Mouse (Mus musculus): ENCODE measurements around the gene Gm38392. TPM values are rescaled to one million over a fixed set of nuclear protein-coding genes. Genes with fewer than 3 reads are reported as not detected.

The Gm38392 gene
- polyA plus RNA-seq, 1 experiment from 2014 or later, result not detected

GRCm38 (mm10) chr3:88255950-88256349 lies 31.1 kb downstream of the Gm38392 start:
- peaks cover 33% of the 10 kb centered on the region for H3K27me3 ChIP-seq (ENCODE audit: insufficient read depth, low read length)
- H3K9me3 ChIP-seq (ENCODE audit: low read depth, low read length), result no peaks in the 10 kb centered on the region
- WGBS, result 38% methylated on average over 6 of the region's 6 CpGs
- ATAC-seq (ENCODE audit: insufficient read depth), result peak; percentile 93
- no peak overlapping the region for H3K9ac ChIP-seq
- peak; percentile 80 for DNase-seq
- no peak overlapping the region for H3K27ac ChIP-seq (ENCODE audit: low read depth)
- no peaks in the 10 kb centered on the region for H3K36me3 ChIP-seq (ENCODE audit: insufficient read depth)
- TF ChIP-seq CTCF (IDR thresholded peaks at IDR 0.05; ENCODE audit: low read depth), result no peak
- H3K4me3 ChIP-seq (ENCODE audit: low read depth, low read length), result no peak overlapping the region
- H3K4me1 ChIP-seq (ENCODE audit: insufficient read depth), result no peaks in the 10 kb centered on the region
- no peak overlapping the region for H3K4me2 ChIP-seq

- WGBS, result 2% methylated on average over 34 of the region's 34 CpGs
- peak within 1 kb of the TSS; percentile 39 for H3K4me3 ChIP-seq (ENCODE audit: low read depth, low read length)
- no peaks in the 10 kb centered on the region for H3K4me1 ChIP-seq (ENCODE audit: insufficient read depth)
- no peak for TF ChIP-seq CTCF (IDR thresholded peaks at IDR 0.05; ENCODE audit: low read depth)
- no peaks in the 10 kb centered on the region for H3K36me3 ChIP-seq (ENCODE audit: insufficient read depth)
- DNase-seq, result peak; percentile 34
- peaks cover 33% of the 10 kb centered on the region for H3K27me3 ChIP-seq (ENCODE audit: insufficient read depth, low read length)
- no peaks in the 10 kb centered on the region for H3K9me3 ChIP-seq (ENCODE audit: low read depth, low read length)
- peak within 1 kb of the TSS; percentile 66 for H3K4me2 ChIP-seq
- ATAC-seq (ENCODE audit: insufficient read depth), result no peak
- H3K27ac ChIP-seq (ENCODE audit: low read depth), result no peak within 1 kb of the TSS
- H3K9ac ChIP-seq, result peak within 1 kb of the TSS; percentile 40
Measured at GRCm38 (mm10) chr3:88254268-88254926, 32.6 kb downstream of the Gm38392 start, which contains the start of gene Rhbg. Gene Rhbg (minus strand): TSS chr3:88254709.

GRCm38 (mm10) chr3:88252739-88253138 lies 34.3 kb downstream of the Gm38392 start:
- Histone ChIP-seq H3K27ac (ENCODE audit: low read depth) (no peak overlapping the region), H3K4me2 (no peak overlapping the region), H3K4me3 (ENCODE audit: low read depth, low read length) (no peak overlapping the region), H3K4me1 (ENCODE audit: insufficient read depth) (no peaks in the 10 kb centered on the region), H3K27me3 (ENCODE audit: insufficient read depth, low read length) (peaks cover 33% of the 10 kb centered on the region), H3K36me3 (ENCODE audit: insufficient read depth) (no peaks in the 10 kb centered on the region), H3K9ac (no peak overlapping the region), H3K9me3 (ENCODE audit: low read depth, low read length) (no peaks in the 10 kb centered on the region)
- 61% methylated on average over 6 of the region's 6 CpGs for WGBS
- no peak for DNase-seq
- no peak for TF ChIP-seq CTCF (IDR thresholded peaks at IDR 0.05; ENCODE audit: low read depth)
- ATAC-seq (ENCODE audit: insufficient read depth), result no peak

GRCm38 (mm10) chr3:88248406-88248805 lies 38.6 kb downstream of the Gm38392 start:
- 79% methylated on average over 11 of the region's 11 CpGs for WGBS
- no peak for TF ChIP-seq CTCF (IDR thresholded peaks at IDR 0.05; ENCODE audit: low read depth)
- ATAC-seq (ENCODE audit: insufficient read depth) (no peak), DNase-seq (no peak)
- no peak overlapping the region for H3K4me2 ChIP-seq
- peaks cover 17% of the 10 kb centered on the region for H3K27me3 ChIP-seq (ENCODE audit: insufficient read depth, low read length)
- no peaks in the 10 kb centered on the region for H3K9me3 ChIP-seq (ENCODE audit: low read depth, low read length)
- no peaks in the 10 kb centered on the region for H3K4me1 ChIP-seq (ENCODE audit: insufficient read depth)
- H3K36me3 ChIP-seq (ENCODE audit: insufficient read depth), result no peaks in the 10 kb centered on the region
- H3K4me3 ChIP-seq (ENCODE audit: low read depth, low read length), result no peak overlapping the region
- H3K9ac ChIP-seq, result no peak overlapping the region
- H3K27ac ChIP-seq (ENCODE audit: low read depth), result no peak overlapping the region

- H3K27ac ChIP-seq (ENCODE audit: low read depth), result no peak overlapping the region
- no peak overlapping the region for H3K9ac ChIP-seq
- 61% methylated on average over 9 of the region's 9 CpGs for WGBS
- no peak overlapping the region for H3K4me3 ChIP-seq (ENCODE audit: low read depth, low read length)
- no peak for TF ChIP-seq CTCF (IDR thresholded peaks at IDR 0.05; ENCODE audit: low read depth)
- H3K4me2 ChIP-seq, result no peak overlapping the region
- DNase-seq (no peak), ATAC-seq (ENCODE audit: insufficient read depth) (no peak)
- H3K27me3 ChIP-seq (ENCODE audit: insufficient read depth, low read length), result peaks cover 17% of the 10 kb centered on the region
- H3K36me3 ChIP-seq (ENCODE audit: insufficient read depth), result no peaks in the 10 kb centered on the region
- H3K9me3 ChIP-seq (ENCODE audit: low read depth, low read length), result no peaks in the 10 kb centered on the region
- no peaks in the 10 kb centered on the region for H3K4me1 ChIP-seq (ENCODE audit: insufficient read depth)
Measured at GRCm38 (mm10) chr3:88247666-88248065, 39.3 kb downstream of the Gm38392 start.

- WGBS, result 15% methylated on average over 13 of the region's 13 CpGs
- TF ChIP-seq CTCF (IDR thresholded peaks at IDR 0.05; ENCODE audit: low read depth), result peak; percentile 92
- H3K4me3 ChIP-seq (ENCODE audit: low read depth, low read length), result no peak overlapping the region
- no peaks in the 10 kb centered on the region for H3K9me3 ChIP-seq (ENCODE audit: low read depth, low read length)
- H3K9ac ChIP-seq, result no peak overlapping the region
- H3K4me2 ChIP-seq, result no peak overlapping the region
- H3K36me3 ChIP-seq (ENCODE audit: insufficient read depth), result no peaks in the 10 kb centered on the region
- H3K27me3 ChIP-seq (ENCODE audit: insufficient read depth, low read length), result peaks cover 31% of the 10 kb centered on the region
- no peak overlapping the region for H3K27ac ChIP-seq (ENCODE audit: low read depth)
- no peaks in the 10 kb centered on the region for H3K4me1 ChIP-seq (ENCODE audit: insufficient read depth)
- DNase-seq (peak; percentile 80), ATAC-seq (ENCODE audit: insufficient read depth) (no peak)
Measured at GRCm38 (mm10) chr3:88245811-88246210, 41.2 kb downstream of the Gm38392 start.

GRCm38 (mm10) chr3:88244071-88244470 lies 42.9 kb downstream of the Gm38392 start:
- ATAC-seq (ENCODE audit: insufficient read depth) (no peak), DNase-seq (peak; percentile 70)
- peak; percentile 87 for TF ChIP-seq CTCF (IDR thresholded peaks at IDR 0.05; ENCODE audit: low read depth)
- Histone ChIP-seq H3K4me3 (ENCODE audit: low read depth, low read length) (no peak overlapping the region), H3K9ac (no peak overlapping the region), H3K4me2 (no peak overlapping the region), H3K36me3 (ENCODE audit: insufficient read depth) (no peaks in the 10 kb centered on the region), H3K9me3 (ENCODE audit: low read depth, low read length) (no peaks in the 10 kb centered on the region), H3K27me3 (ENCODE audit: insufficient read depth, low read length) (peaks cover 49% of the 10 kb centered on the region), H3K4me1 (ENCODE audit: insufficient read depth) (no peaks in the 10 kb centered on the region), H3K27ac (ENCODE audit: low read depth) (no peak overlapping the region)
- 3% methylated on average over 2 of the region's 2 CpGs for WGBS

Data from lung, embryonic 14.5 days (tissue).